Mouse (Mus musculus) liver, embryonic 14.5 days (tissue): ENCODE results near the gene Hrct1.

ENCODE experiments used
- CTCF ChIP-seq: IDR thresholded peaks from 2 replicates; pipeline ENCODE4 v1.5.1; 2016; ENCODE audit warnings: antibody characterized with exemption, low read depth, control low read depth
- EP300 ChIP-seq: IDR thresholded peaks from 2 replicates; pipeline ENCODE4 v1.6.1; 2016; ENCODE audit warnings: antibody characterized with exemption, low read depth

DNA sequence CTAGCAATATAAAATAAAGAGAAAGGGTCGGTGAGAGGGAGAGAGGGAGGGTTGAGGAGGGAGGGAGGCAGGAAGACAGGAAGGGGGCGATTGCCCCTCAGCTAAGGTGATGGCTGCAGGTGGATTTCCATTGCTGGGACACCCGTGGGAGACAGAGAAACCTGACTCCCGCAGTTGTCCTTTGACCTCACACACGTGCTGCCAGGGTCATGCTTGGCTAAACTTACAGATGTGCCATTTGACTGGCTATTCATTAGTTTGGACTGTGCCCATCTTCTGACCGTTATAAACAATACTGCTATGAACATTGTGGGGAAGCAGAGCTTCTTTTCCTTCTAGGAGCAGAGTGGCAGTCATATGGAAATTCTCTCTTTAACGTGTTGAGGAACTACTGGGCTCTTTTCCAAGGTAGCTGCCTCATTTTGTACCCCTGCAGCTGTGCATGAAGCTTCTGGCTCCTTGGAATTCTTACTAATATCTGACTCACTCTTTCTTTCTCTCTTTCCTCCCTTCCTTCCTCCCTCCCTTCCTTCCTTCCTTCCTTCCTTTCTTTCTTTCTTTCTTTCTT, 13.3 kb upstream of the Hrct1 start:
- no peak for TF ChIP-seq CTCF
- TF ChIP-seq EP300, result no peak
